Mouse (Mus musculus) liver, embryonic 14.5 days (tissue): ENCODE results near the gene Psma3. TPM values are rescaled to one million over a fixed set of nuclear protein-coding genes. Genes with fewer than 3 reads are reported as not detected.

ENCODE experiments used
- ATAC-seq: fragments of 200-750 bp; cut with Nextera tagmentation; 2 replicates; pipeline ENCODE4 v1.8.0; 2017; ENCODE audit warnings: moderate number of reproducible peaks, mild to moderate bottlenecking, moderate library complexity; ENCODE audit not compliant: insufficient read depth
- DNase-seq, 3 experiments: peaks; one replicate each; pipeline ENCODE4 v3.0.0-alpha.2; 2012 to 2013; ENCODE audit warnings: low read depth in 3 of 3, low spot score in 3 of 3
- H3K27ac ChIP-seq: fragments of 300-500 bp; sonication (generic); 2 replicates; pipeline ENCODE4 v1.5.1; 2014; ENCODE audit warnings: moderate library complexity, mild to moderate bottlenecking, control low read depth, inconsistent platforms
- H3K27me3 ChIP-seq: fragments of 300-500 bp; sonication (generic); 2 replicates; pipeline ENCODE4 v1.6.1; 2014; ENCODE audit warnings: mild to moderate bottlenecking, low read length, moderate library complexity; ENCODE audit not compliant: control insufficient read depth, insufficient read depth
- H3K36me3 ChIP-seq: fragments of 300-500 bp; sonication (generic); replicated peaks from 2 replicates; pipeline ENCODE4 v1.6.1; 2014; ENCODE audit warnings: low read depth; ENCODE audit not compliant: control insufficient read depth, insufficient read depth
- H3K4me1 ChIP-seq, 2 experiments: fragments of 200-500 bp in 1 of 2; fragments of 300-500 bp in 1 of 2; sonication (generic) in 1 of 2; replicated peaks; 2 replicates each; pipeline ENCODE4 v1.6.1; 2012 to 2014; ENCODE audit warnings: antibody characterized with exemption in 1 of 2, inconsistent platforms in 1 of 2, low read length in 1 of 2; ENCODE audit not compliant: control insufficient read depth in 2 of 2, insufficient read depth in 2 of 2
- H3K4me2 ChIP-seq: fragments of 300-500 bp; sonication (generic); 2 replicates; pipeline ENCODE4 v1.6.1; 2014; ENCODE audit warnings: low read depth, mild to moderate bottlenecking, control low read depth, moderate library complexity
- H3K4me3 ChIP-seq, 2 experiments: fragments of 200-500 bp in 1 of 2; fragments of 300-500 bp in 1 of 2; sonication (generic) in 1 of 2; 2 replicates each; pipeline ENCODE4 v1.5.1; 2012 to 2014; ENCODE audit warnings: low read depth in 2 of 2, low read length in 2 of 2, mild to moderate bottlenecking in 2 of 2, control low read depth in 1 of 2, inconsistent platforms in 1 of 2, moderate library complexity in 1 of 2; ENCODE audit not compliant: insufficient read depth in 1 of 2
- H3K9ac ChIP-seq: fragments of 300-500 bp; sonication (generic); replicated peaks from 2 replicates; pipeline ENCODE4 v1.6.1; 2014; ENCODE audit warnings: mild to moderate bottlenecking, control low read depth, moderate library complexity
- H3K9me3 ChIP-seq: fragments of 300-500 bp; sonication (generic); 2 replicates; pipeline ENCODE4 v1.6.1; 2016; ENCODE audit warnings: low read length, mixed read lengths; ENCODE audit not compliant: control insufficient read depth
- CTCF ChIP-seq: IDR thresholded peaks from 2 replicates; pipeline ENCODE4 v1.5.1; 2016; ENCODE audit warnings: antibody characterized with exemption, low read depth, control low read depth
- EP300 ChIP-seq: IDR thresholded peaks from 2 replicates; pipeline ENCODE4 v1.6.1; 2016; ENCODE audit warnings: antibody characterized with exemption, low read depth
- WGBS: fragments of 180-500 bp; shearing (Covaris S2); extraction: QIAGEN DNeasy Blood & Tissue Kit; methylation state at CpG from one replicate; pipeline ENCODE4 v1.1.7; 2014; ENCODE audit not compliant: insufficient replicate concordance; 5-methylcytosine and 5-hydroxymethylcytosine counted together
- polyA plus RNA-seq, 2 experiments: library from polyadenylated mRNA; depleted of rRNA in 1 of 2; stranded (reverse) in 1 of 2; unstranded in 1 of 2; fragments of >200 nt; fragmentation: Nextera tagmentation in 1 of 2; extraction: Ambion mirVana in 1 of 2; gene quantifications; 2 replicates each; pipeline versions ENCODE4 v1.2.1 to v1.2.3; 2012 to 2014

The Psma3 gene
- polyA plus RNA-seq, 2 experiments: 138 to 401 TPM

GRCm38 (mm10) chr12:71042451-71042850 is 68.0 kb downstream of the Psma3 start:
- no peak for ATAC-seq
- Histone ChIP-seq H3K9ac (no peak overlapping the region), H3K4me2 (no peak overlapping the region), H3K27me3 (no peaks in the 10 kb centered on the region), H3K36me3 (peaks cover 34% of the 10 kb centered on the region), H3K9me3 (no peaks in the 10 kb centered on the region), H3K4me1 (peaks cover 0 to 5% of the 10 kb centered on the region in 2 experiments; a peak in 1 of 4 replicates), H3K4me3 (no peak overlapping the region), H3K27ac (no peak overlapping the region)
- TF ChIP-seq EP300 (no peak), CTCF (no peak)
- WGBS: 89% methylated on average over 1 of the region's 1 CpGs
- DNase-seq: no peak

- H3K4me3 ChIP-seq: no peak overlapping the region
- peaks cover 27% of the 10 kb centered on the region for H3K36me3 ChIP-seq
- no peaks in the 10 kb centered on the region for H3K9me3 ChIP-seq
- ATAC-seq (no peak), DNase-seq (no peak)
- no peak overlapping the region for H3K4me2 ChIP-seq
- 75% methylated on average over 3 of the region's 3 CpGs for WGBS
- peaks cover 0 to 7% of the 10 kb centered on the region in 2 experiments; a peak in 1 of 4 replicates for H3K4me1 ChIP-seq
- no peak overlapping the region for H3K27ac ChIP-seq
- no peak for TF ChIP-seq CTCF
- TF ChIP-seq EP300: no peak
- no peak overlapping the region for H3K9ac ChIP-seq
- no peaks in the 10 kb centered on the region for H3K27me3 ChIP-seq
These were observed 69.2 kb downstream of the Psma3 start for GRCm38 (mm10) chr12:71043571-71043970.

GRCm38 (mm10) chr12:71044488-71044887 is 70.1 kb downstream of the Psma3 start:
- no peak overlapping the region for H3K27ac ChIP-seq
- DNase-seq (no peak), ATAC-seq (no peak)
- no peak overlapping the region for H3K4me2 ChIP-seq
- TF ChIP-seq EP300 (no peak), CTCF (no peak)
- H3K4me1 ChIP-seq: peaks cover 0 to 7% of the 10 kb centered on the region in 2 experiments; a peak in 1 of 4 replicates
- H3K27me3 ChIP-seq: no peaks in the 10 kb centered on the region
- H3K4me3 ChIP-seq: no peak overlapping the region
- 73% methylated on average over 2 of the region's 2 CpGs for WGBS
- peaks cover 23% of the 10 kb centered on the region for H3K36me3 ChIP-seq
- H3K9ac ChIP-seq: no peak overlapping the region
- no peaks in the 10 kb centered on the region for H3K9me3 ChIP-seq

Other genes starting within 250 kb of the Psma3 start
- 1.4 and 1.9 TPM in 2 replicates for gene Frmd6, start 149.1 kb upstream of the Psma3 start, polyA plus RNA-seq (2012; rRNA removed)
- gene Frmd6, start 149.1 kb upstream of the Psma3 start, polyA plus RNA-seq (2014; fragmentation: Nextera tagmentation; extraction: Ambion mirVana): 2.6 and 2.9 TPM in 2 replicates
- 11.4 and 20.1 TPM in 2 replicates for gene Actr10, start 36.8 kb upstream of the Psma3 start, polyA plus RNA-seq (2012; rRNA removed)
- gene Actr10, start 36.8 kb upstream of the Psma3 start, polyA plus RNA-seq (2014; fragmentation: Nextera tagmentation; extraction: Ambion mirVana): 127 and 128 TPM in 2 replicates
- gene Arid4a, start 41.4 kb downstream of the Psma3 start, polyA plus RNA-seq (2012; rRNA removed): 2.3 and 4.6 TPM in 2 replicates
- gene Arid4a, start 41.4 kb downstream of the Psma3 start, polyA plus RNA-seq (2014; fragmentation: Nextera tagmentation; extraction: Ambion mirVana): 17.7 and 19.7 TPM in 2 replicates
- not detected in 2 replicates for gene Tomm20l, start 136.8 kb downstream of the Psma3 start, polyA plus RNA-seq (2012; rRNA removed)
- gene Tomm20l, start 136.8 kb downstream of the Psma3 start, polyA plus RNA-seq (2014; fragmentation: Nextera tagmentation; extraction: Ambion mirVana): not detected in 2 replicates
- gene Timm9, start 162.1 kb downstream of the Psma3 start, polyA plus RNA-seq (2012; rRNA removed): 13.0 and 23.7 TPM in 2 replicates
- 40.2 and 43.4 TPM in 2 replicates for gene Timm9, start 162.1 kb downstream of the Psma3 start, polyA plus RNA-seq (2014; fragmentation: Nextera tagmentation; extraction: Ambion mirVana)
- gene 2700049A03Rik, start 162.2 kb downstream of the Psma3 start, polyA plus RNA-seq (2012; rRNA removed): 2.0 and 2.7 TPM in 2 replicates
- gene 2700049A03Rik, start 162.2 kb downstream of the Psma3 start, polyA plus RNA-seq (2014; fragmentation: Nextera tagmentation; extraction: Ambion mirVana): 4.1 and 4.2 TPM in 2 replicates